Mouse (Mus musculus) liver, postnatal 0 days (tissue): ENCODE results near the gene Mrvi1. TPM values are rescaled to one million over a fixed set of nuclear protein-coding genes. Genes with fewer than 3 reads are reported as not detected.

Experiments used
- ATAC-seq: fragments of 200-750 bp; cut with Nextera tagmentation; 2 replicates; pipeline ENCODE4 v1.8.0; 2017; ENCODE audit warnings: mild to moderate bottlenecking, moderate library complexity
- DNase-seq: peaks from one replicate; pipeline ENCODE4 v3.0.0-alpha.2; 2016
- H3K27ac ChIP-seq: fragments of 300-500 bp; sonication (generic); 2 replicates; pipeline ENCODE4 v1.5.1; 2014; ENCODE audit warnings: antibody characterized with exemption, moderate library complexity, mild to moderate bottlenecking, low read depth
- H3K27me3 ChIP-seq: fragments of 300-500 bp; sonication (generic); 2 replicates; pipeline ENCODE4 v1.6.1; 2014; ENCODE audit warnings: low read length, control low read depth, mixed read lengths; ENCODE audit not compliant: insufficient read depth
- H3K36me3 ChIP-seq: fragments of 300-500 bp; sonication (generic); replicated peaks from 2 replicates; pipeline ENCODE4 v1.6.1; 2014; ENCODE audit warnings: mild to moderate bottlenecking, control low read depth, low read length, moderate library complexity, mixed read lengths; ENCODE audit not compliant: insufficient read depth
- H3K4me1 ChIP-seq: fragments of 300-500 bp; sonication (generic); 2 replicates; pipeline ENCODE4 v1.6.1; 2014; ENCODE audit warnings: antibody characterized with exemption, mild to moderate bottlenecking, control low read depth; ENCODE audit not compliant: insufficient read depth
- H3K4me2 ChIP-seq: fragments of 300-500 bp; sonication (generic); 2 replicates; pipeline ENCODE4 v1.6.1; 2014; ENCODE audit warnings: low read depth, mild to moderate bottlenecking, low read length, moderate library complexity, mixed read lengths
- H3K4me3 ChIP-seq: fragments of 300-500 bp; sonication (generic); 2 replicates; pipeline ENCODE4 v1.5.1; 2014; ENCODE audit warnings: low read depth, low read length
- H3K9ac ChIP-seq: fragments of 300-500 bp; sonication (generic); replicated peaks from 2 replicates; pipeline ENCODE4 v1.6.1; 2014; ENCODE audit warnings: mild to moderate bottlenecking, moderate library complexity
- H3K9me3 ChIP-seq: fragments of 300-500 bp; sonication (generic); 2 replicates; pipeline ENCODE4 v1.6.1; 2016; ENCODE audit warnings: mild to moderate bottlenecking, control low read depth, low read length, mixed read lengths
- CTCF ChIP-seq: sonication (generic); IDR thresholded peaks from 2 replicates; pipeline ENCODE4 v1.5.1; 2016; ENCODE audit warnings: antibody characterized with exemption, low read depth
- EP300 ChIP-seq: IDR thresholded peaks from 2 replicates; pipeline ENCODE4 v1.6.1; 2016; ENCODE audit warnings: antibody characterized with exemption, low read depth, mild to moderate bottlenecking
- WGBS: fragments of 180-500 bp; shearing (Covaris S2); extraction: QIAGEN DNeasy Blood & Tissue Kit; methylation state at CpG from one replicate; pipeline ENCODE4 v1.1.7; 2014; ENCODE audit not compliant: insufficient replicate concordance; 5-methylcytosine and 5-hydroxymethylcytosine counted together
- polyA plus RNA-seq: library from polyadenylated mRNA; unstranded; fragments of >200 nt; fragmentation: Nextera tagmentation; extraction: Ambion mirVana; gene quantifications from 2 replicates; pipeline ENCODE4 v1.2.1, GENCODE M21; 2015

The Mrvi1 gene
- polyA plus RNA-seq, 1 experiment from 2014 or later: 8.4 TPM

GRCm38 (mm10) chr7:110947616-110948015 is 34.6 kb downstream of the Mrvi1 start:
- no peak overlapping the region for H3K9ac ChIP-seq
- no peak overlapping the region for H3K4me2 ChIP-seq
- H3K4me1 ChIP-seq: 0 out of 2 replicates have a peak, but pooled peaks cover 3% of the 10 kb centered on the region
- H3K27ac ChIP-seq: no peak overlapping the region
- ATAC-seq (no peak), DNase-seq (no peak)
- WGBS: 70% methylated on average over 6 of the region's 6 CpGs
- TF ChIP-seq CTCF: no peak
- no peak for TF ChIP-seq EP300
- no peak overlapping the region for H3K4me3 ChIP-seq
- no peaks in the 10 kb centered on the region for H3K36me3 ChIP-seq
- H3K27me3 ChIP-seq: no peaks in the 10 kb centered on the region
- no peaks in the 10 kb centered on the region for H3K9me3 ChIP-seq

- 77% methylated on average over 6 of the region's 6 CpGs for WGBS
- Histone ChIP-seq H3K9me3 (no peaks in the 10 kb centered on the region), H3K27ac (no peak overlapping the region), H3K4me1 (peaks cover 10% of the 10 kb centered on the region), H3K9ac (no peak overlapping the region), H3K4me2 (no peak overlapping the region), H3K27me3 (no peaks in the 10 kb centered on the region), H3K36me3 (no peaks in the 10 kb centered on the region), H3K4me3 (no peak overlapping the region)
- ATAC-seq (no peak), DNase-seq (peak; percentile 41)
- TF ChIP-seq CTCF: peak; percentile 68
- TF ChIP-seq EP300: no peak
These were observed 35.5 kb downstream of the Mrvi1 start for GRCm38 (mm10) chr7:110946731-110947130.

- no peak overlapping the region for H3K27ac ChIP-seq
- no peak overlapping the region for H3K4me3 ChIP-seq
- H3K9me3 ChIP-seq: no peaks in the 10 kb centered on the region
- H3K36me3 ChIP-seq: no peaks in the 10 kb centered on the region
- ATAC-seq: no peak
- 77% methylated on average over 5 of the region's 5 CpGs for WGBS
- DNase-seq: no peak
- peaks cover 15% of the 10 kb centered on the region for H3K4me1 ChIP-seq
- H3K27me3 ChIP-seq: no peaks in the 10 kb centered on the region
- no peak overlapping the region for H3K9ac ChIP-seq
- no peak overlapping the region for H3K4me2 ChIP-seq
- TF ChIP-seq CTCF: no peak
- TF ChIP-seq EP300: no peak
These were observed 37.9 kb downstream of the Mrvi1 start for GRCm38 (mm10) chr7:110944321-110944720.

- H3K9me3 ChIP-seq: no peaks in the 10 kb centered on the region
- no peaks in the 10 kb centered on the region for H3K27me3 ChIP-seq
- DNase-seq: no peak
- 0 out of 2 replicates have a peak overlapping the region, but pooled peaks have one; percentile 4 for H3K4me2 ChIP-seq
- ATAC-seq: peak; percentile 86
- no peak overlapping the region for H3K4me3 ChIP-seq
- peak overlapping the region; percentile 4; the same call in 1 of the 2 replicates for H3K9ac ChIP-seq
- TF ChIP-seq EP300 (no peak; the same call in 1 of the 2 replicates), CTCF (no peak)
- H3K4me1 ChIP-seq: peaks cover 15% of the 10 kb centered on the region
- 52% methylated on average over 6 of the region's 6 CpGs for WGBS
- H3K27ac ChIP-seq: peak overlapping the region; percentile 69
- no peaks in the 10 kb centered on the region for H3K36me3 ChIP-seq
These were observed 40.3 kb downstream of the Mrvi1 start for GRCm38 (mm10) chr7:110941701-110942530.

GRCm38 (mm10) chr7:110941116-110941521 is 41.1 kb downstream of the Mrvi1 start:
- 42% methylated on average over 4 of the region's 4 CpGs for whole genome bisulfite sequencing
- no peak overlapping the region for H3K4me3 ChIP-seq
- H3K9ac ChIP-seq: no peak overlapping the region; the same call in 1 of the 2 replicates
- no peak for TF ChIP-seq EP300
- no peak for TF ChIP-seq CTCF
- no peak overlapping the region for H3K4me2 ChIP-seq
- ATAC-seq: peak; percentile 56
- peak overlapping the region; percentile 69 for H3K27ac ChIP-seq
- no peaks in the 10 kb centered on the region for H3K27me3 ChIP-seq
- H3K4me1 ChIP-seq: peaks cover 15% of the 10 kb centered on the region
- DNase-seq: no peak
- H3K36me3 ChIP-seq: no peaks in the 10 kb centered on the region
- H3K9me3 ChIP-seq: no peaks in the 10 kb centered on the region

GRCm38 (mm10) chr7:110935815-110936762 is 46.2 kb downstream of the Mrvi1 start:
- Histone ChIP-seq H3K27me3 (no peaks in the 10 kb centered on the region), H3K27ac (no peak overlapping the region), H3K9ac (no peak overlapping the region), H3K36me3 (no peaks in the 10 kb centered on the region), H3K4me1 (peaks cover 1% of the 10 kb centered on the region), H3K4me2 (no peak overlapping the region), H3K9me3 (no peaks in the 10 kb centered on the region), H3K4me3 (no peak overlapping the region)
- WGBS: 72% methylated on average over 6 of the region's 6 CpGs
- DNase-seq: no peak
- ATAC-seq: no peak
- TF ChIP-seq CTCF (no peak), EP300 (no peak)
